Mouse (Mus musculus) retina, embryonic 14.5 days (tissue): ENCODE measurements around the gene Gm42688.

Experiments
- DNase-seq: peaks from one replicate; pipeline ENCODE4 v3.0.0-alpha.2; 2015; ENCODE audit warnings: low spot score

Gene Gm42688

DNA sequence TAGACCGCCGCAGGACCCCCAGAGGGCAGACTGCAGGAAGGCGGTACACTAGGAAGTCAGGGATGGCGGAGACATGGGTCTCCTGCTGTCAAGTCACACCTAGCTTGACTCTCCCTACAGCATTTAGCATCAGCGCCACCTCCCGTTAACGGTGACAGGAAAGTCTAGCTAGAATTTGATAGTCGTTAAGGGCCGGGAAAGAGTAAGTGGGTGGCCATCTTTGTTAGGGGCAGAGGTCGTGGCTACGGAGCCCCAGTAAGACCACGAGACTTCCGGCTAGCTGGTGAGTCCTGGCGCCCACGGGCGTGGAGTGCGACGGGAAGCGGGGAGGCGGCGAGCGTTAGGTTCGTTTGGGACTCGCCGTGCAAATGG lies at the start of gene Gm42688, which contains the start of gene Ccdc142:
Gene Gm42688, plus strand, starts transcription at position 302 of the 372 bp plus-strand sequence.
Gene Ccdc142, plus strand, starts transcription at position 286 of the 372 bp plus-strand sequence.
- DNase-seq: peak; percentile 88

- peak; percentile 55 for DNase-seq
Observed at GRCm38 (mm10) chr6:83053136-83053960, 48.1 kb upstream of the Gm42688 start.

DNA sequence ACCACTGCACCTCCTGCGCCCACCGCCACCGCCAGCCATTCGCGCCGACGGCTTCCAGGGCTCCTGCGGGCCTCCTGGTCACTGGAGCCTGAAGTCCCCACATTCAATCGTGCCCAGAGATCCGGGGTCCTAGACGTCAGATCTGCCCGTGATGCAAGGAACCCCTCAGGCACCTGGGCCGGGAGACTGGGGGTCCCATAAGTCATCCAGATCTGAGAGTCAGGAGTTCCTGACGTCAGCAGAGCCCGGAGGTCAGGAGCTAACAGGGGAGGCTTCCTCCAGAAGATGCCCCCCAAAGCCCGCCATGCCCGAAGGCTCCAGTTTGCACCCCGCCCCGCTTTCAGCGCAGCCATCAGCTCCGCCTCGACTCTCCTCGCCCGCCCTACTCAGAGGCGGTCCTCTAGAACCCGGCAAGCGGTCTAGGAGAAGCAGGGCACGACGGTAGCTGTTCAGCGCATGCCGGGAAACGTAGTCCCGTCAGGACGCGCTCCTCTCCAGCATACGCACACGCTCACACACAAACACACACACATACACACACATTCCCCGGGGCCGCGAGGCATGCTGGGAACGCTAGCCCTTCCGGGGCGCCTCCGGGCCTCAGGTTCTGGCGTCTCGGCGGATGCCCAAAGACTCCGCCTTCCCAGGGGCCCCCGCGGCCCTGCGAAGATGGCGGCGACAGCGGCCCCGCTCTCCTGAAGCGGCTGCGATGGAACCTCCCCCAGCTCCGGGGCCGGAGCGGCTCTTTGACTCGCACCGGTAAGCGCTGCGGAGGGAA lies 47.2 kb upstream of the Gm42688 start, which contains the start of gene Aup1:
Gene Aup1, plus strand, starts transcription at position 448 of the 778 bp plus-strand sequence.
- peak; percentile 99 for DNase-seq

DNA sequence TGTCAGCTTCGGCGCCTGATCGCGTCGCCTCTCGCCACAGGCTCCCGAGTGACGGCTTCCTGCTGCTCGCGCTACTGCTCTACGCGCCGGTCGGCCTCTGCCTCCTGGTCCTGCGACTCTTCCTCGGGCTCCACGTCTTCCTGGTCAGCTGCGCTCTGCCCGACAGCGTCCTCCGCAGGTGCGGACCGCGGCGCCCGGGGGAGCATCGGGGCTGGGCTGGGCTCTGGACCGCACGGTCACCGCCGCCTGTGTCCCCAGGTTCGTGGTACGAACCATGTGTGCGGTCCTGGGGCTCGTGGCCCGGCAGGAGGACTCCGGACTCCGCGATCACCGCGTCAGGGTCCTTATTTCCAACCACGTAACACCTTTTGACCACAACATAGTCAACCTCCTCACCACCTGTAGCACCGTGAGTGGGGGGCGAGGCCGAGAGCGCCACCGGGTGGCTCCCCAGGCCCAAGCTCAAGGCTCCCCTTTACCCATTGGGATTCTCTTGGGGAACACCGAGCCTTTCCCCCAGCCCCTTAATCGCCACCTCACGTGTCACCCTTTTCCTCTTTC lies 46.5 kb upstream of the Gm42688 start, which contains the start of gene Htra2:
Gene Htra2, minus strand, starts transcription at position 403 of the 561 bp plus-strand sequence.
- DNase-seq: peak; percentile 36

DNA sequence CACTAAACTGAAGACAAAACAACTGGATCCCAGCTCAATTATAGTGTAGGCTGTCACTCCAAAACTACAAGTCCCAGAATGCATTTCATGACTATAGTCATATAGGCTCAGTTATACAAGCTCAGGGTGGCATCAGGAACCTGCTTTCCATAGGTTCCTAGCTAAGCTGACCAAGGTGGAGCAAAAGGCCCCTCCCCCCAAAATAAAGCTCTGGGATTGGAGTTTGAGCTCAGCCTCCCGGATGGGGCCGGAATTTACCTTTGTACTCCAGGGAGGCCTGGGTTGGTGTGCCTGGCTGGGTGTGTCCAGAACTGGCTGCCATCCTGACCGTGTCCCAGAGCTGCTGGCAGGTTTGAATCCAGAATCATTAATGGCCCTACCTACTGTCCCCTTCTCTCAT lies 43.6 kb upstream of the Gm42688 start, which contains the start of gene Dqx1:
Gene Dqx1, plus strand, starts transcription at position 55 of the 400 bp plus-strand sequence.
- no peak for DNase-seq

GRCm38 (mm10) chr6:83058725-83059124 lies 42.7 kb upstream of the Gm42688 start:
- DNase-seq: no peak

DNA sequence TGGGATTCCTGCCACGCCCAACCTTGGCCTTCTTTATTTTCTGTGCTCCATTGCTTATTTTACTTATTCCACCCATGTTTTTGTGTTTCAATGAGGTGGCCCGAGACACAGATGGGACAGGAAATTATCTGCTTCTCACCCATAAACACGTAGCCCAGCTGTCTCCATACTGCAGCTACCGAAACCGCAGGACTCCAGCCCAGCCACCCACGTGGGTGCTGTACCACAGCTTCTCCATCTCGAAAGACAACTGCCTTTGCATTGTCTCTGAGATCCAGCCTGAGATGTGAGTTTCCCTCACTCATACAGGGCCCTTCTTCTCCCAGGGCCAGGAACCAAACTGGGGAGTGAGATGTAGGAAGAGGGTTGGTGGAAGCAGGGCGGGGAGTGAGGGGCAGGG lies 35.4 kb upstream of the Gm42688 start:
- DNase-seq: no peak

- DNase-seq: no peak
Observed at GRCm38 (mm10) chr6:83066441-83066840, 35.0 kb upstream of the Gm42688 start.

DNA sequence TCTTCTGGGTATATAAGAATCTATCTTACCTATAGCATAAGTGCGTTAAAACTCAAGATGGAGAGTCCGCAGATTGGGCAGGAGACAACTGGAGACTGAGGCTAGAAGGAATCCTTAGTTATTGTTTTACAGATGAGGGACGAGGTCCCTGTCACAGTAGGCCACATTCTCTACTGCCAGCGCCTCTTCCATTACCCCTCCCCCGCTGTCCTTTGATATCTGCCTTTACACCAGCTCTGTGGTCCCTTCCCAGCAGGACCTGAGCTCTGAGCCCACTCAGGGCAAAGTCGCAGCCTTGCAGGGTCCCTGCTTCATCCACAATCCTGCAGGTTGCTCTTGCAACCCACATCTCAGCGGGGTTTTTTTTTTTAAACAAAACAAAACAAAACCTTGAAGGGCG lies 33.2 kb upstream of the Gm42688 start:
- no peak for DNase-seq

DNA sequence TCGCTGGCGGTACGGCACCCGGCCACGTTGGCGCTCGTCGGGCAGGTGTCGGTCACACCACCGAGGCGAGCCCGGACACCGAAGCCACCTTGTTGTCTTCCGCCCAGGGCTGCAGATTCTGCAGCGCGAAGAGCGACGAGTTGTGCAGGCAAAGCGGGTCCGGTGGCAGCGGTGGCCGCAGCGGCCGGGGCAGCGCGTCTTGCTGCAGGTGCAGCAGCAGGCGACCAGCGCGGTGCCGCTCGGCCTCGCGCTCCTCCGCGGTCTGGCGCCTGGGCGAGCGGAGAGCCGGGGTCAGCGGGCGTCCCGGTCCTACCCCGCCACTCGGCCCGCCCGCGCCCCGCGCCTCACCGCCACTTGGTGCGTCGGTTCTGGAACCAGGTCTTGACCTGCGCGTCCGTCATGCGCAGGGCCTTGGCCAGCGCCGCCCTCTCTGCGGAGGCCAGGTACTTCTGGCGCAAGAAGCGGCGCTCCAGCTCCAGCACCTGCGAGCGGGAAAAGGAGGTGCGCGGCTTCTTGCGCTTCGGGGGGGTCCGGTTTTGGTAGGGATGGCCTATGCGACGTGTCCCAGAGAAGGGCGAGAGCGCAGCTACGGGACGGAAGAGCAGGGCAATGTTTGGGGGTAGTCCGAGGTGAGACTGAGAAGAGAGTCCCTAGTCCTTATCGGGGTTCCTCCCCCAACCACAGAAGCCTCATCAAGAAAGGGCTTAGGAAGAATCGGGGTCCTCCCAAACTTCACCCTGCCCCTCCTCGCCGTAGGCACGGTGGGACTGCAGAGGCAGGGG lies 32.5 kb upstream of the Gm42688 start:
- DNase-seq: no peak

GRCm38 (mm10) chr6:83069488-83070246 lies 31.8 kb upstream of the Gm42688 start:
- DNase-seq: no peak

DNA sequence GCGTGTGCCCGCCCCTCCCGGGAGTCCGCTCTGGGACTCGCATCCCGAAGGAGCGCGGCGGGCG lies 31.3 kb upstream of the Gm42688 start, which contains the start of gene Tlx2:
Gene Tlx2, minus strand, starts transcription at position 47 of the 64 bp plus-strand sequence.
- DNase-seq: no peak

DNA sequence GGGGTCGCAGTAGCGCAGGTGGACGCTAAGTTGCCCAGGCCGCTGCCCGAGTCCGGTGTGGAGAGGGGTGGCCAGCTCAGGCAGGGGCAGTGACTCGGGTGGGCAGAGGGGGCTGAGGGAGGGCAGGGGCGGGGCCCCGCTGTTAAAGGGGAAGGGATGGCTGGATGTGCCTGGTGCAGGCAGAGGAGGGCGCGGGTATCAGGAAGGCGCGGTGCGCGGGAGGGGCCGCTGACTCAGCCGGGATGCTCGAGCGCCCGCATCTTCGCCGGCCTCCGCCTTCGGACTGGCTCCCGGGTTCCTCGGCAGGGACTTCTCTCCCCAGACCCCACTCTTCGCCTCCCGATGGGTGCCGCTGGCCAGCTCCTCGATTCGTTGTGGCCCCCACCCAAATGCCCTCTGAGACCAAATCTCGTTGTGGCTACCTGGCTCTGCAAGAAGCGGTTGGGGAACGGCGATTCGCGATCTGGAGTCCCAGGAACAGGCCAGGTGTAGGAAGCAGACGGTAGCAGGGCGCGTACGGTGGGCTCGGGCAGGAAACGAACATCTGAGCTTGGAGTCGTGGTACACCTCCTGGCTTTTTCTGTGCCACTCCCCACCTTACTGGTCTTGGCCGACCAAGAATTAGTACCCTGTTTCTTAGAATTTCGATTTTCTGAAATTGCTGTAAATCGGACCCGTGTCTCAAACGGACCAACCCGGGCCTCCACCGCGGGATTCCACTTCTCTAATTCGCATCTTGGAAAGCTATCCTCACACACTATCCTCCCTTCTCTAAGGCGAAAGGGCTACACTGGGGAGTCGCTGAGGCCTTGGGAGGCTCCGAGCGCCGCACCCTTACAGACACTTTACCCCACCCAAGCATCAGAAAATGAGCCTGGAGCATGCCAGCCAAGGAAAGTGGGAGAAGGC lies 30.9 kb upstream of the Gm42688 start:
- DNase-seq: peak; percentile 60

DNA sequence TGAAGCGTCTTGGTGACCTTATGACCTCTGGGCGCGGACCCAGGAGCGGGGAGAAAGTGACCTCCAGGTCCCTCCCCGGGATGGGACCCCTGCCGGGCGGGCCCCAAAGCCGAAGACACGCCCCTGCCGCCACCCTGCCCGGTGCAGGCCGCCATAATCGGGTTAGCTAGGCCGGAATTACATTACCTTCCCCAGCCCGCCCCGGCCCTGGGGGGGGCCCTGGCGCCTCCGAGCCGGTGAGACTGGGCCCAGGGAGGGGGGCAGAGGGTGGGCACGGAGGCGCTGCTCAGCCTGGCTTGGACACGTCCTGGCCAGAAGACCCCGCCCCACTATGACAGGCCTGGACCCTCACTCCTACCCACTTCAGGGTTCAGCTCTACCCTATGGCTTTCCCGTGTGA lies 30.2 kb upstream of the Gm42688 start:
- no peak for DNase-seq

DNA sequence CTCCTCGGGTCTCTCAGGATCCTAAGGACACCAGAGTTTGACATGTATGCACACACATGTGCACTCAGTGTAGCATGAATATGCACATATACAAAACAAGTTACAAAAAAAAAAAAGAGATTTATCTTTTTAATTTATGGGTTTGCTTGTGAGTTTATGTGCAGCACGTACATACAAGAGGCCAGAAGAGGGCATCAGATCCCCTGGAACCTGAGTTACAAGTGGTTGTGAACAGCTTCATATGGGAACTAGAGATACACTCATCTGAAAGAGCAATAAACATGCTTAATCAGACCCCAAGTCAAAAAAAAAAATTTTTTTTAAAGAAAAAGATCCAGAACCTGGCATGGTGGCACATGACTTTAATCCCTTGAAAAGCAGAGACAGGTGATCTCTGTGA lies 26.4 kb upstream of the Gm42688 start:
- no peak for DNase-seq

GRCm38 (mm10) chr6:83077630-83078323 lies 23.6 kb upstream of the Gm42688 start, which contains the start of gene Pcgf1:
TSS of gene Pcgf1 (plus strand) at chr6:83077869.
- DNase-seq: no peak

- DNase-seq: peak; percentile 100
Observed at GRCm38 (mm10) chr6:83078324-83078858, 23.0 kb upstream of the Gm42688 start.

- no peak for DNase-seq
Observed at GRCm38 (mm10) chr6:83080210-83080609, 21.2 kb upstream of the Gm42688 start.

GRCm38 (mm10) chr6:83083497-83083896 lies 17.9 kb upstream of the Gm42688 start:
- no peak for DNase-seq
